Mouse (Mus musculus) hindbrain, embryonic 11.5 days (tissue): ENCODE data around the gene Yy1. TPM values are rescaled to one million over a fixed set of nuclear protein-coding genes. Genes with fewer than 3 reads are reported as not detected.

Experiments
- ATAC-seq: fragments of 200-750 bp; cut with Nextera tagmentation; 2 replicates; pipeline ENCODE4 v1.8.0; 2017; ENCODE audit warnings: mild to moderate bottlenecking, moderate TSS enrichment, moderate library complexity; ENCODE audit not compliant: low FRiP score
- DNase-seq: peaks from one replicate; pipeline ENCODE4 v3.0.0-alpha.2; 2015; ENCODE audit warnings: low spot score
- H3K27ac ChIP-seq: fragments of 300-500 bp; sonication (generic); 2 replicates; pipeline ENCODE4 v1.5.1; 2014; ENCODE audit warnings: mild to moderate bottlenecking, low read depth, low read length
- H3K27me3 ChIP-seq: fragments of 300-500 bp; sonication (generic); 2 replicates; pipeline ENCODE4 v1.6.1; 2014; ENCODE audit warnings: mild to moderate bottlenecking, low read length, moderate library complexity, mixed read lengths; ENCODE audit not compliant: control insufficient read depth, insufficient read depth
- H3K36me3 ChIP-seq: fragments of 300-500 bp; sonication (generic); 2 replicates; pipeline ENCODE4 v1.6.1; 2014; ENCODE audit warnings: mild to moderate bottlenecking, low read length, moderate library complexity, mixed read lengths; ENCODE audit not compliant: control insufficient read depth, insufficient read depth
- H3K4me1 ChIP-seq: fragments of 300-500 bp; sonication (generic); replicated peaks from 2 replicates; pipeline ENCODE4 v1.6.1; 2014; ENCODE audit warnings: low read length, mixed read lengths; ENCODE audit not compliant: control insufficient read depth, insufficient read depth
- H3K4me2 ChIP-seq: fragments of 300-500 bp; sonication (generic); replicated peaks from 2 replicates; pipeline ENCODE4 v1.6.1; 2014; ENCODE audit warnings: mild to moderate bottlenecking, low read depth, low read length
- H3K4me3 ChIP-seq: fragments of 300-500 bp; sonication (generic); 2 replicates; pipeline ENCODE4 v1.5.1; 2014; ENCODE audit warnings: low read depth, low read length
- H3K9ac ChIP-seq: fragments of 300-500 bp; sonication (generic); 2 replicates; pipeline ENCODE4 v1.6.1; 2014; ENCODE audit warnings: low read depth, low read length
- H3K9me3 ChIP-seq: fragments of 300-500 bp; sonication (generic); 2 replicates; pipeline ENCODE4 v1.6.1; 2016; ENCODE audit warnings: low read length; ENCODE audit not compliant: control insufficient read depth
- WGBS: fragments of 180-500 bp; shearing (Covaris S2); extraction: QIAGEN DNeasy Blood & Tissue Kit; methylation state at CpG from one replicate; pipeline ENCODE4 v1.1.7; 2014; 5-methylcytosine and 5-hydroxymethylcytosine counted together
- polyA plus RNA-seq: library from polyadenylated mRNA; unstranded; fragments of >200 nt; fragmentation: Nextera tagmentation; extraction: Ambion mirVana; gene quantifications from 2 replicates; pipeline ENCODE4 v1.2.1, GENCODE M21; 2014

Gene Yy1
- polyA plus RNA-seq, 1 experiment from 2014 or later = 21.1 TPM

- no peak for DNase-seq
- Histone ChIP-seq H3K9ac (no peak overlapping the region), H3K36me3 (peaks cover 8% of the 10 kb centered on the region; the same call in 1 of the 2 replicates), H3K9me3 (no peaks in the 10 kb centered on the region), H3K27ac (no peak overlapping the region), H3K4me1 (no peaks in the 10 kb centered on the region), H3K4me3 (no peak overlapping the region), H3K27me3 (no peaks in the 10 kb centered on the region), H3K4me2 (no peak overlapping the region)
- ATAC-seq = no peak
- WGBS = 74% methylated on average over 2 of the region's 2 CpGs
Measured at GRCm38 (mm10) chr12:108811133-108811532, 18.4 kb downstream of the Yy1 start.

GRCm38 (mm10) chr12:108812463-108812862 lies 19.7 kb downstream of the Yy1 start:
- H3K9me3 ChIP-seq = no peaks in the 10 kb centered on the region
- DNase-seq = no peak
- no peaks in the 10 kb centered on the region for H3K27me3 ChIP-seq
- H3K36me3 ChIP-seq = peaks cover 5% of the 10 kb centered on the region; the same call in 1 of the 2 replicates
- H3K4me3 ChIP-seq = no peak overlapping the region
- WGBS = 90% methylated on average over 6 of the region's 6 CpGs
- no peak overlapping the region for H3K9ac ChIP-seq
- no peak overlapping the region for H3K27ac ChIP-seq
- ATAC-seq = no peak
- H3K4me2 ChIP-seq = no peak overlapping the region
- H3K4me1 ChIP-seq = no peaks in the 10 kb centered on the region

GRCm38 (mm10) chr12:108814470-108814869 lies 21.7 kb downstream of the Yy1 start:
- Histone ChIP-seq H3K4me3 (no peak overlapping the region), H3K27ac (no peak overlapping the region), H3K4me1 (no peaks in the 10 kb centered on the region; the same call in 1 of the 2 replicates), H3K9me3 (no peaks in the 10 kb centered on the region), H3K4me2 (no peak overlapping the region), H3K9ac (no peak overlapping the region), H3K27me3 (no peaks in the 10 kb centered on the region), H3K36me3 (peaks cover 6% of the 10 kb centered on the region; the same call in 1 of the 2 replicates)
- 92% methylated on average over 6 of the region's 6 CpGs for WGBS
- no peak for DNase-seq
- no peak for ATAC-seq

GRCm38 (mm10) chr12:108816569-108816968 lies 23.8 kb downstream of the Yy1 start:
- Histone ChIP-seq H3K9ac (no peak overlapping the region), H3K4me3 (no peak overlapping the region), H3K36me3 (peaks cover 4% of the 10 kb centered on the region; the same call in 1 of the 2 replicates), H3K27ac (no peak overlapping the region), H3K9me3 (no peaks in the 10 kb centered on the region), H3K27me3 (no peaks in the 10 kb centered on the region), H3K4me1 (no peaks in the 10 kb centered on the region; the same call in 1 of the 2 replicates), H3K4me2 (no peak overlapping the region)
- DNase-seq = no peak
- no peak for ATAC-seq
- WGBS = 90% methylated on average over 11 of the region's 11 CpGs

GRCm38 (mm10) chr12:108820461-108820860 lies 27.7 kb downstream of the Yy1 start:
- no peaks in the 10 kb centered on the region for H3K9me3 ChIP-seq
- WGBS = 88% methylated on average over 4 of the region's 4 CpGs
- DNase-seq (no peak), ATAC-seq (no peak)
- H3K27me3 ChIP-seq = no peaks in the 10 kb centered on the region
- H3K4me3 ChIP-seq = no peak overlapping the region
- no peaks in the 10 kb centered on the region; the same call in 1 of the 2 replicates for H3K4me1 ChIP-seq
- no peak overlapping the region for H3K27ac ChIP-seq
- H3K9ac ChIP-seq = no peak overlapping the region
- 0 out of 2 replicates have a peak, but pooled peaks cover 2% of the 10 kb centered on the region for H3K36me3 ChIP-seq
- H3K4me2 ChIP-seq = no peak overlapping the region

- Histone ChIP-seq H3K9ac (no peak overlapping the region), H3K4me3 (no peak overlapping the region), H3K4me2 (no peak overlapping the region), H3K27ac (no peak overlapping the region), H3K36me3 (no peaks in the 10 kb centered on the region), H3K27me3 (no peaks in the 10 kb centered on the region), H3K4me1 (no peaks in the 10 kb centered on the region; the same call in 1 of the 2 replicates), H3K9me3 (no peaks in the 10 kb centered on the region)
- 78% methylated on average over 8 of the region's 8 CpGs for WGBS
- no peak for ATAC-seq
- no peak for DNase-seq
Measured at GRCm38 (mm10) chr12:108823036-108823435, 30.3 kb downstream of the Yy1 start.

- no peak overlapping the region for H3K4me3 ChIP-seq
- H3K36me3 ChIP-seq = no peaks in the 10 kb centered on the region
- no peaks in the 10 kb centered on the region for H3K4me1 ChIP-seq
- no peak overlapping the region for H3K4me2 ChIP-seq
- no peak overlapping the region for H3K27ac ChIP-seq
- 95% methylated on average over 15 of the region's 15 CpGs for WGBS
- H3K27me3 ChIP-seq = no peaks in the 10 kb centered on the region
- DNase-seq (no peak), ATAC-seq (no peak)
- H3K9ac ChIP-seq = no peak overlapping the region
- no peaks in the 10 kb centered on the region for H3K9me3 ChIP-seq
Measured at GRCm38 (mm10) chr12:108824225-108824874, 31.6 kb downstream of the Yy1 start.

GRCm38 (mm10) chr12:108825561-108826224 lies 32.9 kb downstream of the Yy1 start:
- 94% methylated on average over 13 of the region's 13 CpGs for WGBS
- H3K9ac ChIP-seq = no peak overlapping the region
- DNase-seq (no peak), ATAC-seq (no peak)
- H3K36me3 ChIP-seq = no peaks in the 10 kb centered on the region
- H3K4me2 ChIP-seq = no peak overlapping the region
- no peaks in the 10 kb centered on the region for H3K9me3 ChIP-seq
- no peak overlapping the region for H3K27ac ChIP-seq
- H3K4me1 ChIP-seq = no peaks in the 10 kb centered on the region
- H3K27me3 ChIP-seq = no peaks in the 10 kb centered on the region
- H3K4me3 ChIP-seq = no peak overlapping the region
